Mouse (Mus musculus): Measurements from ENCODE around the gene Samd9l.
A peak's percentile ranks its signal among the peaks of the same experiment; 100 is the strongest.
"Not testable (repeated sequence)": the region's sequence is repeated elsewhere in the genome, so short reads cannot be mapped to it uniquely, and the experiment has no call there.

The Samd9l gene

GRCm38 (mm10) chr6:3399340-3400068 is at the start of gene Samd9l:
Samd9l (minus strand) TSS chr6:3399572.
- DNase-seq (ENCODE audit: low read depth) = peak; percentile 56

GRCm38 (mm10) chr6:3447404-3447803 is 48.0 kb upstream of the Samd9l start:
- DNase-seq (ENCODE audit: low read depth) = peak; percentile 53

- no peak for DNase-seq (ENCODE audit: low read depth)
Observed at GRCm38 (mm10) chr6:3443905-3444304, 44.5 kb upstream of the Samd9l start.

- DNase-seq (ENCODE audit: low read depth) = no peak
Observed at GRCm38 (mm10) chr6:3436087-3436486, 36.7 kb upstream of the Samd9l start.

GRCm38 (mm10) chr6:3430976-3431375 is 31.6 kb upstream of the Samd9l start:
- DNase-seq (ENCODE audit: low read depth) = not testable (repeated sequence)

- DNase-seq (ENCODE audit: low read depth) = no peak
Observed at GRCm38 (mm10) chr6:3427047-3427446, 27.7 kb upstream of the Samd9l start.

GRCm38 (mm10) chr6:3425333-3425732 is 26.0 kb upstream of the Samd9l start:
- not testable (repeated sequence) for DNase-seq (ENCODE audit: low read depth)

GRCm38 (mm10) chr6:3424613-3425277 is 25.4 kb upstream of the Samd9l start:
- not testable (repeated sequence) for DNase-seq (ENCODE audit: low read depth)

- DNase-seq (ENCODE audit: low read depth) = not testable (repeated sequence)
Observed at GRCm38 (mm10) chr6:3397182-3397906, 2.0 kb downstream of the Samd9l start.

GRCm38 (mm10) chr6:3395921-3396611 is 3.3 kb downstream of the Samd9l start:
- not testable (repeated sequence) for DNase-seq (ENCODE audit: low read depth)

GRCm38 (mm10) chr6:3389995-3390394 is 9.4 kb downstream of the Samd9l start:
- no peak for DNase-seq (ENCODE audit: low read depth)

GRCm38 (mm10) chr6:3386565-3386964 is 12.8 kb downstream of the Samd9l start:
- DNase-seq (ENCODE audit: low read depth) = no peak

GRCm38 (mm10) chr6:3384816-3385215 is 14.6 kb downstream of the Samd9l start:
- not testable (repeated sequence) for DNase-seq (ENCODE audit: low read depth)

GRCm38 (mm10) chr6:3384115-3384791 is 15.1 kb downstream of the Samd9l start:
- not testable (repeated sequence) for DNase-seq (ENCODE audit: low read depth)

- no peak for DNase-seq (ENCODE audit: low read depth)
Observed at GRCm38 (mm10) chr6:3379146-3379545, 20.2 kb downstream of the Samd9l start.

- DNase-seq (ENCODE audit: low read depth) = no peak
Observed at GRCm38 (mm10) chr6:3376687-3377086, 22.7 kb downstream of the Samd9l start.

- DNase-seq (ENCODE audit: low read depth) = no peak
Observed at GRCm38 (mm10) chr6:3369527-3369926, 29.8 kb downstream of the Samd9l start.

- DNase-seq (ENCODE audit: low read depth) = not testable (repeated sequence)
Observed at GRCm38 (mm10) chr6:3365609-3366008, 33.8 kb downstream of the Samd9l start.

GRCm38 (mm10) chr6:3345924-3346597 is 53.3 kb downstream of the Samd9l start:
- DNase-seq (ENCODE audit: low read depth) = not testable (repeated sequence)

GRCm38 (mm10) chr6:3345043-3345639 is 54.2 kb downstream of the Samd9l start:
- DNase-seq (ENCODE audit: low read depth) = not testable (repeated sequence)

Data from c-Kit-positive CD71-positive TER-119-negative erythroid progenitor cells, embryonic 14.5 days (primary cell).